Mouse (Mus musculus): ENCODE measurements at regions not wholly inside any gene's neighbourhood (a gene's known extent, or its start where the extent isn't known, plus 50 kb on each side); places are given as distances from the start of the nearest gene placed in this dataset.

- no peak for DNase-seq (ENCODE audit: extremely low read depth, low read depth)
Observed at GRCm38 (mm10) chr10:43783304-43783703, 118.2 kb downstream of the Qrsl1 start.

- DNase-seq (ENCODE audit: extremely low read depth, low read depth), result no peak
Observed at GRCm38 (mm10) chr10:43790780-43791179, 110.8 kb downstream of the Qrsl1 start.

- peak; percentile 94 for DNase-seq (ENCODE audit: extremely low read depth, low read depth)
Observed at GRCm38 (mm10) chr10:43791525-43792021, 110.0 kb downstream of the Qrsl1 start.

- peak; percentile 50 for DNase-seq (ENCODE audit: extremely low read depth, low read depth)
Observed at GRCm38 (mm10) chr10:43792618-43793017, 108.9 kb downstream of the Qrsl1 start.

- DNase-seq (ENCODE audit: extremely low read depth, low read depth), result no peak
Observed at GRCm38 (mm10) chr10:43794587-43794986, 107.0 kb downstream of the Qrsl1 start.

GRCm38 (mm10) chr10:43800077-43800476, 101.5 kb downstream of the Qrsl1 start:
- DNase-seq (ENCODE audit: extremely low read depth, low read depth), result no peak

GRCm38 (mm10) chr10:43815291-43815690, 86.3 kb downstream of the Qrsl1 start:
- DNase-seq (ENCODE audit: extremely low read depth, low read depth), result no peak

- no peak for DNase-seq (ENCODE audit: extremely low read depth, low read depth)
Observed at GRCm38 (mm10) chr10:43817522-43818198, 83.9 kb downstream of the Qrsl1 start.

- DNase-seq (ENCODE audit: extremely low read depth, low read depth), result no peak
Observed at GRCm38 (mm10) chr10:43818623-43819022, 82.9 kb downstream of the Qrsl1 start.

GRCm38 (mm10) chr10:43819434-43819833, 82.1 kb downstream of the Qrsl1 start:
- DNase-seq (ENCODE audit: extremely low read depth, low read depth), result no peak

GRCm38 (mm10) chr10:43822615-43823014, 78.9 kb downstream of the Qrsl1 start:
- no peak for DNase-seq (ENCODE audit: extremely low read depth, low read depth)

- DNase-seq (ENCODE audit: extremely low read depth, low read depth), result no peak
Observed at GRCm38 (mm10) chr10:43824009-43824408, 77.5 kb downstream of the Qrsl1 start.

Data from MEL-GATA-1-ER (cell line).